Mouse (Mus musculus): Measurements from ENCODE around the gene Pcif1.

Pcif1 gene

DNA sequence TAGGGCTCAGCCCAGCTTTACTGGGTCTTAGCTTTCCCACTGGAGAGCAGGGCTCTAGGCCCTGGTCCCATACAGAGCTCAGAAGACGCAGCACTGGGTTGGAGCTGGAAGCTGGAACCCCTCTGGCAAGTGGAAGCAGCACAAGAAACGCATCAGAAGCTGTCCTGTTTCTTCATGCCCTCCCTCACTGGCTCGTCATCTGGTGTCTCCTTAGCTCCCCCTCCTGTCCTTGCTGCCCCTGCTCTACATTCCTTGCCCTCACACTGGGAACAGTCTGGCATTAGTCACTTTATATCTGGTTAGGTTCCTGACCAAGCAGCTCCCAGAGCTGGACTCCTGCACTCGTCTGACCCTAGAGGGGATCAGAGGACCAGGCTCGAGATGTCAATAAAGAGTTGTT is 14.9 kb downstream of the Pcif1 start:
- no peak for DNase-seq (ENCODE audit: low spot score)

DNA sequence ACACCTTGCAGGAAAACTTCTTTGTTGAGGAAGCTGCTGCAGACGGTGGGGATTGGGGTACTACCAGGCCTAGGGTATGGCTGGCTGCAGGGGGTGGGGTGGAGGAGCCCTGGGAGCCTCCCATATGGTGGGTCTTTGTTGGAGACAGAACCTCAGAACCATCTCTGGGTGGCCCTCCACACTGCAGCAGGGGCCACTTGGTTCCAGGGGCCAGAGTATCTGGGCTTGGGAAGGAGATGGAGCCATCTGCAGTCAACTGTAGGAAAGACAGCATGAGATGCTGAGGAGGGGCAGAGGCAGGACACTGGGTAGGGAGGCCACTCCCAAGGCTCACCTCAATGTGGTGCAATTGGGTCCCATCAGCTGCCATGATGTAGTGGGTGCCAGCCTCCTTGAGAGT is 15.5 kb downstream of the Pcif1 start:
- DNase-seq (ENCODE audit: low spot score), result no peak

DNA sequence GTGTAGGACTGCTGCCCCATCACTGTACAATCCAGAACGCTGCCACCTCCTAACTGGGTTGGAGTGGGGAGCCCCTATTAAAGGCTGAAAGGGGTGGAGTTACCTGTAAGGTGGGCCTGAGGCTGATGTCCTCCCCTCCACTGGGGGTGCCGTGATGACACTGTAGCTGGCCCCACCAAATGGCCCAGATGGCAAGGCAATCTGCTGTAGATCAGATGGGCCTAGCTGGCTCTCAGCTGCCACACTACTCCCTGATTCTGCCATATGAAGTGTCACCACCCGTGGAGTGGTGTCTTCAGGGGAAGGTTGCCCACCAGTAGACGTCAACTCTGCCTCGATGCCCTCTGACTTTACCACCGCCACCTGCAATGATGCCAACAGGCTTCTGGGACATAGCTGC is 16.8 kb downstream of the Pcif1 start:
- no peak for DNase-seq (ENCODE audit: low spot score)

DNA sequence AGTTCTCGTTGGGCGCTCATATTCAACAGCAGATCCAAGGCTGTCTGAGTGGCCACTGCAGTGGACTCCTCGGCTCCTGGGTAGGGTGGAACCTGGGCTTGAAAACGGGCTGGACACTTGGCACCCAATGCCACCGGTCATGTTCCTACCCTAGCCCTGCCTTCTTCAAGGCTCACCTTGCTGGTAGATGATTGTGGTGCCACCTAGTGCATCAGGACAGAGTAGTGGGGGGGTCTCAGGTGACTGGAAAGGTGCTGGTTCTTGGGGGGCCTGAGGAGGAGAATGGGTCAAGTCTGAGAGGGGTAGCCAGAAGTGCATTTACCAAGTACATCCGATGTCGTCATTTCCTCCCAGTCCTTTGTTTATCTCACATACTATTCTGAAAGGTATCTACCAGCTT is 18.9 kb downstream of the Pcif1 start:
- no peak for DNase-seq (ENCODE audit: low spot score)

DNA sequence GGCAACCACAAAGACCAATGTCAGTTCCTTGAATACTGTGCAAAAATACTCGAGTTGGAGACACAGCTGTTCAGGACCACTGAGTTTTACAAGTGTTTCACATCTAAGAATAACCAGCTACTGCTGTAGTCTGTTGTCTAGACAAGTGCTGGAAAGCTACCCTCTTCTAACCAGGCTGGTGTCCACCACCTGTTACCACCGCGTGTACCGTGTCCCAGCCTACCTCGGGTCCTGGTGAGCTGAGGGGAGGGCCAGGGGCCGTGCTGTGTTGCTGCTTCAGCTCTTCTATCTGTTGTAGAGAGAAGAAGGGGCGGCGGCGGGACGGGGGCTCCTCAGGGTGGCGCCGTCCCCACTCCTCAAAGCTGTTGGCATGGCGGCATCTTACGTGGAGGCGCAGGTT is 19.9 kb downstream of the Pcif1 start:
- DNase-seq (ENCODE audit: low spot score), result no peak

DNA sequence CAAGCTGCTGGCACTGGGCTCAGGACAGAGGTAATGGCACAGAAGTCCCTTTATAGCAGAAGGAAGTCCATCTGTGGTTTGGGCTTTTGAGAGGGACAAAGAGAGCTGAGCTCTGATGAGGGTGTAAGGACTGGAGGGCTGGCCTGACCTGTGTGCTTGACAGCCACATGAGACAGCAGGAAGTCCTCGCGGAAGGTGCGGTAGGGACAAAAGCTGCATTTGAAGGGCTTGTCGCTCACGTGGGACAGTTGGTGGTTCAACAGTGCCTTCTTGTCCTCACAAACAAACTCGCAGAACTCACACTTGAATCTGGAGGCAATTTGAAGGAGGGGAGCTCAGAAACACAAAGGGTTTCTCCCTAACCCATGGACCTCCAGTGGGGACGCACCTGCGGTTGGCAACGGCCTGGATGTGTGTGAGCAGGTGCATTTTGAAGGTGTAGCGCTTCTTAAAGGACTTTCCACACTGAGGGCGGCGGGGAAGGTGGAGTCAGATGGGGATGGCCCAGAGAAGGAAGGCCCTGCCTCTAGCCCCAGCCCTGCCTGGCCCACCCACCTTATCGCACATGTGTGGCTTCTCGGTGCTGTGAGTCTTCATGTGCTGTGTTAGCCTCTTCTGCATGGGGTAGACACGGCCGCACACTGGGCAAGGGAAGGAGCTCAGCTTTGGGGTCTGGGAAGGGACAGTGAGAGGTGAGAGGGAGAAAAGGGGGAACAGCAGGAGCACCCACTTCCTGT is 20.8 kb downstream of the Pcif1 start:
- no peak for DNase-seq (ENCODE audit: low spot score)

DNA sequence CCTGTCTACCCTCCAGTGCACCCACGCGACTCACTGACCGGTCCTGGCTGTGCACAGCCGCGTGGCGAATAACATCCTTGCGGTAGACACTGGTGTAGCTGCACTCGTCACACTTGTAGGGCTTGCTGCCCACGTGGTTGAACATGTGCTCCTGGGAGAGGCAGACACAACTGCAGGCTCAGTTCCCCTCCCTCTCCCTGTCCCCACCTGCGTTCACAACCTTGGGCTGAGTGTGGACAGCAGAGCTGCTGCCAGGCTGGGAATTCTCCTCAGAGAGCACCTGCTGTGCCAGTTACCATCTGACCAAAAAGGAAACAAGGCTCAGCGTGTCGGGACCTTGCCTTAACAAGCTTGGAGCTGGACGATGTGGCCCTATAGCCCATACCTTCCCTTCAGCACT is 22.3 kb downstream of the Pcif1 start:
- no peak for DNase-seq (ENCODE audit: low spot score)

DNA sequence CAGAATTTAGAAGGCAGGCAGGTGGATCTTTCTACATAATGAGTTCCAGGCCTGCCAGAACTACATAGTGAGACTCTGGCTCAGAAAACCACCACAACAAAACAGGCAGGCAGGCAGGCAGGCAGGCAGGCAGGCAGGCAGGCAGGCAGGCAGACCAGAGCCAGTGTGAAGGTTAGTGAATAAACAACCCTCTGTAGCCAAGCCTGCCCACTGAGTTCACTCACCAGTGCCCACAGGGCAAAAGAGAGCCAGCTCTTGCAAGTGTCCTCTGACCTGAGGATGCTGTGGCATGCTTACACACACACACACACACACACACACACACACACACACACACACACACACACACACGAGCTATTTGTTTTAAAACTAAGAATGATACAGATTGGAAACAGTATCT is 24.4 kb downstream of the Pcif1 start:
- DNase-seq (ENCODE audit: low spot score), result no peak

DNA sequence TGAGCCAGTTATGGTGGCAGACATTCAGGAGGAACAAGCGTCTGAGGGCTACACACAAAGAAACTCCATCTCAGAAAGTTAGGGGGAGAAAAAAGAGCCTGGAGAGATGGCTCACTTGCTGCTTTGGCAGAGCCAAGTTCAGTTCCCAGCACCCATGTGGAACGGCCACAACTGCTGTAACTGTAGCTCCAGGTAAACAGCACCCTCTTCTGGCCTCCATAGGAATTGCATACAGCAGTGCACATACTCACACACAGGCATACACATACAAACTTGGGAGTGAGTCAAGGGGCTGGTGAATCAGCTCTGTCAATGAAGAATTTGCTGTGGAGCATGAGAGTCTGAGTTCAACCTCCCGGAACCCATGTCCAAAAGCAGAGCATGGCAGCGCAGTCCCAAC is 27.0 kb downstream of the Pcif1 start:
- DNase-seq (ENCODE audit: low spot score), result no peak

DNA sequence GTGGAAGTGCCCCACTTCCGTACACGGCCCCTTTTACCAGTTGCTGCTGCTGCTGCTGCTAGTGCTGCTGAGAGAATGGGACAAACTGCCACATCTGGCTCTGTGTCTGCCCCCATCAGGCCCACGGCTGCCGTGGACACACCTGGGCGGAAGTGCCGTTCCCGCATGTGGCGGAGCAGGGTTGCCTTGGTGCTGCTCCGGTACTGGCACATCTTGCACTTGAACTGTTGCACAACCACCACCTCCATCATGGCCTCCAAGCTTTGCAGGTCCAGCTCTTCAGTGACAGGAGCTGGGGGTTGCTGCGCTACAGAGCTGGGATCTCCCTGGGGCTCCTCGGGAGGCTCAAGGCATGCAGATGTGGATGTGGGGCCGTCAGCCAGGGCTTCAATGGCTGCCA is 28.4 kb downstream of the Pcif1 start:
- DNase-seq (ENCODE audit: low spot score), result no peak

DNA sequence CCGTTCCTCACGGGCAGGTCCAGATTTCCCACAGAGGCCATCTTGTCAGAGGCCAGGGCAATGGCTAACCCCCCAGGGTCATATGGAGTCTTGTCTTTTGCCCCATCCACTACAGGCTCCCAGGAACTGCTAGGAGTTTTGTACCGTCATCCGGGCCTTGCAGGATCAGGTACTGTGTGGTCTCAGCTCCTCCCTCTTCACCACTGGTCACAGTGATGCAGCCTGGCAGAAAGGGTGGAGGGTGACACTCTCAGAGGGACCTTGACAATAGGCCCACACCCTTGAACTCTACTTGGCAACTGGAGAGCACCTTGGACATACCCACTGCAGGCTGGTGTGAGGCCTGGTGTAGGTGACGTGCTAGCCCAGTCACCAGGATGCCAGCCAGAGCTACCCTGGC is 28.9 kb downstream of the Pcif1 start:
- no peak for DNase-seq (ENCODE audit: low spot score)

DNA sequence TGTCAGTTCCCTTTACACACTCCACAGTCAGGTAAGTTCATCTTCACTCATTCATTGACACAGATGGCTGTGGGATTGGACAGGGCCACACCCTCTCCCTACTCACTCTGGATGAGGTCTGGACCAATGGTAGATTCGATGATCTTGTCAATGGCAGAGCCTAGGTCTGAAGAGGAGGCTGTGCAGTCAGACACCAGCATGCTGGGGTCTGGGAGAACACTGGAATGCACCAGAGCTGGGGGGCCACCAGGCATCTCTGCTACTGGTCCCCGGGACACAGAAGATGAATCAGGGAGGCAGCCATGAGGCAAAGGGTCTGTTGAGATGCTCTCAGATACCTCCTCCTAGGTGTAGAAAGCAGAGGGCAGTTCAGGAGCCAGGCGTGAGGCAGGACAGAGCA is 30.0 kb downstream of the Pcif1 start:
- no peak for DNase-seq (ENCODE audit: low spot score)

DNA sequence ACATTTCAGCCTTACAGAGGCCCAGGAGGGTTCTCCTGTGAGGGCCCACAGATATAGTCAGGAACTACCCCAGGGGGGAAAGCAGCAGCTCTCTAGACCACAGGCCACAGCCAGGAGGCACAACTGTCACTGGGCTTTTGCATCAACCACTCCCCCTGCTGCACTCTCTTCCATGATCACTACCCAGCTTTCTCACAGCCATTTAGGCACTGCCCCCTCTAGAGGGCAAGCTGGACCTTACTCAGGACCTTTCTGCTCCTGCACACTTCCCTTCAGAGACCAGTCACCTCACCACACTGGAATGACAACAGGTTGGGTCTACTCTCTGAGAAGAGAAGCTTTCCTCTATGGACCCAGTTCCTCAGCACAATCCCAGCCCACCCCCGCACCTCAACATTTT is 30.4 kb downstream of the Pcif1 start:
- no peak for DNase-seq (ENCODE audit: low spot score)

DNA sequence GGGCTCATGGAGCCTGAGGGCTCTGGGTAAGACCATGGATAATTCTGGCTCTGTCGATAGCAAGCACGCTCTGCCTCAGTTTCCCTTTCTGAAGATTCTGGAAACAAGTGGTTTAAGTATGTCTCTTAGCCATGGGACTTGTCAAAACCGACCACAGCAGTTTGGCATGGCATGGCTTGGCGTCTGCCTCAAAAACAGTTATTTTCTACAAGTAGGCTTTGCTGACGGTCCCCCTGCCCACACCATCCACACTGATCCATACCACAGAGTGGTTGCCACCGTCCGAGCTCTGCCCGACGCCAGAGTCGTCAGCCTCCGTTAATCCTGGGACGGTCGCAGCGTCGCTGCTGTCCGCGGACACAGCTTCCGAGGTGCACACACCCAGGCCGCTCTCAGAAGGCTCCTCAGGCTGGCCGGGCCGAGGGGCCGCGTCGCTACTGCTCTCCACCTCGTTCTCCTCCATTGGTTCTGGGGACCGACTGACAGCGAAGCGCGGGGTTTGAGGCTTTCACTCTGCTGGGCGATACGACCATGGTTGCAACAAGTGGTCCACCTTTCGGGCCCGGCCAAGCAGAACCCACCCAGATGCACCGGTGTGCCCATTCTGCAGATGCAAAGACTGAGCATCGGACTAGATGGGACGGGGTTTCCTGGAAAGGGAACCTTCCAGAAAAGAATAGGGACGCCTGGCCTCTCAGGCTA is 31.4 kb downstream of the Pcif1 start:
- DNase-seq (ENCODE audit: low spot score), result no peak

DNA sequence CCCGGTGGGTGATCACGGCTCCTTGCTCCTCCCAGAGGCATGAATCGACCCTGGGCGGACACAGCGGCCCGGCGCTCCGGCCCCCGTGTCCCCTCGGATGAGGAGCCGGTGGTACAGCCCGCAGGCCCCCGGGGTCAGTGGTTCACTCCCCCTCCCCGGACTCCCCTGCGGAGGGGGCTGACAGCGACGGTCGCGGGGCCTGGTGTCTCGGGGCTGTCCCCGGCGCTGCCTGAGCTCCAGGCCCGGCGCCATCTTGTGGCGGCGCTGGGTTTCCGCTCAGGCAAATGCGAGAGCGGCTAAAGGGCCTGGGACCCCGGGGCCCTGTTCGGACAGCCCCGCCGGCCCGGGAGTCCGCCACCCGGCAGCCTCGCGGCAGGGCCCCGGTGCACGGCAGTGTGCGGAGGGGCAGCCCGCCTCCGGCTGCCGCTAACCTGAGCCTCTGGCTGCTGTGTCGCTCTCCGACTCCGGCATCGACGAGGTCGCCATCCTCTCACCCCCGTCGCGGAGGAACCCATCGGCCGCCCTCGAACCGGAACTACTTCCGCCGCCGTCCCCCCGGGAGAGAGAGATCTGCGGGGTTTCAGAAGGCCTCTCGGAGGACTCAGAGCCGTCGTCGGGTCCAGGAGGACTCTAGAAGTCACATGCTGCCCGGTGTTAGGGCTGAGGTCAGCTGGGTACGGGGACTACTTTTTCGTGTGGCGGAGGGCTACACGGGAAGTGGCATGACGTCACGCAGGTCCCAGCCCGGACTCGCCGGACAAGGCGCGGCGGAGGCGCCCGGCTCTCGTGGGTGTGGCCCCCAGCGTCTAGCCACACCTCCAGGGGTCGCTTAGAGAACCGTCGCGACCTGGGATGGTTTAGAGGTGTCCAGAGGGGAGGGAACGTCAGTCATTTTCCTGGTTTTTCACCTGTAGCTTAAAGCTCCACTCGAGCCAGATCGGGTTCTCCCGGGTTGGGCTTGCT is 32.3 kb downstream of the Pcif1 start, which contains the start of gene Zfp335:
TSS of gene Zfp335 (minus strand) at position 672 of the 963 bp plus-strand sequence.
- peak; percentile 81 for DNase-seq (ENCODE audit: low spot score)

DNA sequence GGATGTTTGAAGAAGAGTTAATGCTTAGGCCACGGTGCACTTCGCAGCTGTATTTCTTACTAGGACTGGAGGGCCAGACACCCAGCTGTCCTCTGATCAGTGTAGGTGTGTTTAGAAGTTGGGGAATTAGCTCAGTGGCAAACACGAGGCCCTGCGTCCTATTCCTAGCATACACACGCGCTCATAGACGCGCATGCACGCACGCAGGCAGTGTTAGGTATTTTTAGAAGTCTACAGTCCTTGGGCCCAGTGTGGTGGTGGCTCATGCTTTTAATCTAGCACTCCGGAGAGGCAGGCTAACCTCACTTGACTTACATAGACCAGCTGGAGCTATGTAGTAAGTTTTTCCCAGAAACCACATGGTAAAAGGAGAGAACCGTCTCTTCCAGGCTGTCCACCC is 33.0 kb downstream of the Pcif1 start:
- DNase-seq (ENCODE audit: low spot score), result peak; percentile 45

DNA sequence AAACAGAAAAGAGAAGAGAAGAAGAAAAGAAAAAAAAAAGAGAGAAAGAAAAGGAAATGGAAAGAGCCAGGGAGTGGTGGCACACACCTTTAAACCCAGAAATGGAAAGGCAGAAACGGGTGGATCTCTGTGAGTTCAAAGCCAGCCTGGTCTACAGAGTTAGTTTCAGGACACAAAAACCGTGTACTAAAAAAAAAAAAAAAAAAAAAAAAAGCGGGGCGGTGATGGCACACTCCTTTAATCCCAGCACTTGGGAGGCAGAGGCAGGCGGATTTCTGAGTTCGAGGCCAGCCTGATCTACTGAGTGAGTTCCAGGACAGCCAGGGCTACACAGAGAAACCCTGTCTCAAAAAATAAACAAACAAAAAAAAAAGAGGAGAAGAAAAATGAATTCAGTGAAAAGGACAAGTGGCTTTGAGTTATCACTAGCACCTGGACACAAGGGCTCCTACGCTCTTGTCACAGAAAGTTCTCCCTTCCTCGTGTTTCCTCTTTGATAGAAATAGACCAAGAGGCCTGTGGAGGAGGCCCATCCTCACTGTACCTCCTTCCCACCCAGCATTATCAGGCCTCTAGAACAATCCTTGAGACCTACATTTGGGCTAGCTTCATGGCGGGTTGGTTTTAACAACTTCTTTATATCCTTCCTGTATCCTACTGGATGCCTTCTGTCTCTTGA is 33.8 kb downstream of the Pcif1 start:
- no peak for DNase-seq (ENCODE audit: low spot score)

DNA sequence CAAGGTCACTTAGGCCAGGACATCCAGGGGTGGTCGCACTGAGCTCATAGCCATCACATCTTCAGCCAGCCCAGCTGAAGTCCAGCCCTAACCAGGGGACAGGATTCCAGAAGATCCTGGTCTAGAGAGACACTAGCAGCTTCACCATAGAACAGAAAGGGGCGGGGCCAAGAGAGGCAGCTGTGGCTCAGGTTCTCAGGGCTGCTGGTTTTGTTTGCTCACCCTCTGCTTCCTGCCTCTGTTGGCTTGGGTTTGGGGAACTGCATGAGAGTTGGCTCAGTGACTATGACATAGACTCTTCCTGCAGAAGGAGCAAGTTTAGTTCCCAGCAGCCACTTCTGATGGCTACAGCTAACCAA is 34.3 kb downstream of the Pcif1 start:
- no peak for DNase-seq (ENCODE audit: low spot score)

DNA sequence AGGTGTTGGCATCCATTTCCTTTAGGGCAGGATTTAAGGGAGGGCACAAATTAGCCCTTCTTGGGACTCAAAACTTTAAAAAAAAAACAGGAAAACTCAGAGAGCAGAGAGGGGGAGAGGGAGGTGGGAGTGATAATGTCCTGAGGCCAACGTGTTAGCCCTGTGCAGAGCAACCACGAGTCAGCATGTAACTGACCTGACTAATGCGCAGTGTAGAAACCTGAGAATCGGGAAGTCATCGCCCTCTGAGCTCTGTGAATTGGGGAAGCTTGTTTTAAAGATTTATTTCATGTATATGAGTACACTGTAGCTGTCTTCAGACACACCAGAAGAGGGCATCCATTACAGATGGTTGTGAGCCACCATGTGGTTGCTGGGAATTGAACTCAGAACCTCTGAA is 37.7 kb downstream of the Pcif1 start:
- no peak for DNase-seq (ENCODE audit: low spot score)

DNA sequence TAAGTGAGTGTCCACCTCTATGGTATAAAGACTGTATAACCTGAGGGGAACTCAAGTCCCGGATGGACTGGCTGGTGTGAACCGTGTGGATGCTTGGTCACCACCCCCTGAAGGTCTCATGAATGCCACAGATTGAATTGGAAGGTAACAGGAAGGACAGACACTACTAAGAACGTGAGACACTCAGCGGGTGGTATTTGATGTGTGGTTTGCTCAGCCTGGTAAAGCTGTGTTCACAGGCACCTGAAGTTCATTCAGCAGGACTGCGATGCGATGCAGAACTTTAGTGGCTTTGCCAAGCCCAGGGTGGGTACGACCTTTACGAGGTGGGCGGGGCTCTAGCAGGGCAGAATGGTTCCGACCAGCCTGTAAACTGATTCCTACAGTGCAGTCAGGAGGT is 38.3 kb downstream of the Pcif1 start:
- no peak for DNase-seq (ENCODE audit: low spot score)

DNA sequence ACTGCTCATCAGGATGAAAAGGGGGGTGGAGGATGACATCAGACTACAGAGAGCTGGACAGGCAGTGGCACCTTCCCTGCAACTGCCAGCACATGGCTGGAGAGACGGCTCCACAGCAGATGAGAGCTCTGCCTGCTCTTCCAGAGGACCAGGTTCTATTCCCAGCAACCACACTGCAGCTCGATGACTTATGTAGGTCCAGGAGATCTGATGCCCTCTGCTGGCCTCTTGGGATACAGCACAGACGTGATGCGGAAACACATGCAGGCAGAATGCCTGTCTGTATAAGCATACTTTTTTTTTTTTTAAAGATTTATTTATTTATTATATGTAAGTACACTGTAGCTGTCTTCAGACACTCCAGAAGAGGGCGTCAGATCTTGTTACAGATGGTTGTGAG is 39.2 kb downstream of the Pcif1 start:
- DNase-seq (ENCODE audit: low spot score), result no peak

DNA sequence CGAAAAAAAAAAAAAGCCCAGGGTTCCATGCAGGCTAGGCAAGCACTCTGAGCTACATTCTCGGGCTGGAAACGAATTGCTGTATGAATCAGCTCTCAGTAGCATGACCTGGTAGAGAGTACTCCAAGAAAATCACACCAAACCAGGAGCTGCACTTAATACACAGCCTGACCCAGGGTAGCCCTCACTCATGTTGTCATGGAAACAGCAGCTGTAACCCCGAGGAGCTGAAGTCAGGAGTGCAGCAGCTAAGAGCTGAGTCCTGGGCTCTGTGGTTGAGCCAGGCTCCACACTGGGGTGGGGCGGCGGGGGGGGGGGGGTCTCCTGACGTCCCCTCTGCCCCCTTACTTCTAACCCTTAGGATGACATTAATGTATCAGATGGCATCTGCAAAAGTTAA is 42.9 kb downstream of the Pcif1 start:
- no peak for DNase-seq (ENCODE audit: low spot score)

Data from layer of hippocampus, adult 9-10 months (tissue).